Mouse (Mus musculus): ENCODE results near the gene Kcnh5.

- TF ChIP-seq CTCF (conservative IDR thresholded peaks at IDR 0.05; ENCODE audit: insufficient read depth, insufficient read length, low read depth, low read length) (no peak), POLR2A (IDR thresholded peaks at IDR 0.05; ENCODE audit: low read depth, low read length) (no peak)
Observed at GRCm38 (mm10) chr12:75153076-75153568, 24.0 kb downstream of the Kcnh5 start.

All from kidney, adult 2 months (tissue).